Mouse (Mus musculus): Measurements from ENCODE around the gene Tecpr2.

Gene Tecpr2

GRCm38 (mm10) chr12:110937496-110937895 is 48.4 kb downstream of the Tecpr2 start:
- in situ Hi-C loops (cut with MboI; ENCODE audit: unreplicated experiment in 2 of 2): loop anchor here (5.0 kb wide), 1 partner anchor 55 kb away; no protein-coding TSS in a partner anchor

DNA sequence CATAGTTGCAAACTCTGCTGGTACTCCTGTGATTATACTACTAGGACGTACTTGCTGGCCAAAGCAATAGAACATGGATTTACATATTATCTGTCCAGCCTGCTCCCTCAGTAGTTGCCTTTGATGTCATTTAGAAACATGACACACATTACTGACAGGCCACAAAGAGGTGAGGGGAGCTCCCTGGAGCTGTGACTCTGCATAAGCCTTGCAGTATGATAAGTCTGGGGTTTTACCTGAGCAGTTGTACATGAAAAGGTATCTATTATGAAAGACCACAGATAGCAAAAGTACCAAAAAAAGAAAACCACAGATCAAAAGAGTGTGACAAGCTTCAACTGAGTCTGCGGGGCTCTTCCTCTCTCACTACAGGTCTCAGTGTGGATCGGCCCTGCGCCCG is 50.3 kb downstream of the Tecpr2 start:
- in situ Hi-C loops (cut with MboI; ENCODE audit: unreplicated experiment in 2 of 2): loop anchor here (5.0 kb wide), 1 partner anchor 53 kb away; no protein-coding TSS in a partner anchor

- in situ Hi-C loops (cut with MboI; ENCODE audit: unreplicated experiment in 2 of 2): no loop called here
These were observed 51.8 kb downstream of the Tecpr2 start for GRCm38 (mm10) chr12:110940869-110941268.

DNA sequence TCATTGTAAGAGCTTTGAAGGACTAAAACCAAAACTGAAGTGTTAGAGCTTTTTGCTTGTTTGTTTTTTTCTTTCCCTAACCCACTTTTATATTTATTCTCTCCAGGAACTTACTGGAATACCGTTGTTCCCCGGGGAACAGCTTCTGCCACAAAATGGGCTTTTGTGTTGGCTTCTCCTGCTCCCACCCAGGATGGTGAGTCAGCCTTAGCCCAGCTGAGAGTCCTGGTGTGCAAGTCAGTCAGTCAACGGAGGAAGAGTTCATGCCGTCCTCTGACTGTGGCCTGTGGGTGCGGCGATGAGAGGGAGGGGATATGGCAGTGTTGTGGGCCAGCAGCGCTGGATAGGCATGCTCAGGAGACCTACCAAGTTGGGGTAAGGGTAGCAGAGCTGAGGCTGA is 57.2 kb downstream of the Tecpr2 start:
- in situ Hi-C loops (cut with MboI; ENCODE audit: unreplicated experiment in 2 of 2): no loop called here

DNA sequence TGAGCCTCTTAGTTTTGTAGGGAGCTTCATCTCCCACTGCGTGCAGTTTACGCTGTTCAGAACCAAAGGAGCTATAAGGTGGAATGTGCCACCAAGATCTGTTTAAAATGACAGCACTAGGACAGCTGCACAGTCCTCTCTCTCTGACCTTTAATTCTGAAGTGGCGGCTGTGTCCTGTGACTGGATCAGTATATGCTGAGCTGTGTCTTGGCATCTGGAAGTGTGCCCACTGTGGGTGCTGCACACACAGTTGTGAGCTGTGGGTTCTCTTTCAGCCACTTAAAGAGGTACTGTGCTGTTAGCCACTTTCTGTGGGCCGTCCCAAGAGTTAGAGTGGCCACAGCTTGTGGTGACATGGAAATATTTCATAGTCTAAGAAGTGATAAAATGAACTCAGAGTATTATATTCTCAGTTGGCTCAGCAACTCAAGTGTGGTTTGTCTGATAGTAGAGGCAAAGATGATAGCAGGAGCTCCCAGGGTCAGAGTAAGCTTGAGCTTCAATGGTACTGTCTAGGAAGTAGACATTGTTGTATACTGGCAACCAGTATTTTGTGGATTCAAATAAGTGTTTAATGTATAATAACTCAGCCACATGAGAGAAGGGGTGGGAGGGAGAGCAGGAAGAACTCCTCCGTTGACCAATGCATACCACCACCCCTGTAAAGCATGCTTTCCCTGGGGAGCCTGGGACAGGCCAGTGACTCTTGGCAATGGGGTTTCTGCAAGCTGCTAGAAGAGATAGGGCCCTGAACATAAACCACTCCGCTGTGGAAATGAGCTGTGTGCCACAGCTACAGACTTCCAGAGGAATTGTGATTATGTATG is 59.2 kb downstream of the Tecpr2 start:
- in situ Hi-C loops (cut with MboI; ENCODE audit: unreplicated experiment in 2 of 2): no loop called here

GRCm38 (mm10) chr12:110948910-110949201 is 59.8 kb downstream of the Tecpr2 start:
- in situ Hi-C loops (cut with MboI; ENCODE audit: unreplicated experiment in 2 of 2): no loop called here

DNA sequence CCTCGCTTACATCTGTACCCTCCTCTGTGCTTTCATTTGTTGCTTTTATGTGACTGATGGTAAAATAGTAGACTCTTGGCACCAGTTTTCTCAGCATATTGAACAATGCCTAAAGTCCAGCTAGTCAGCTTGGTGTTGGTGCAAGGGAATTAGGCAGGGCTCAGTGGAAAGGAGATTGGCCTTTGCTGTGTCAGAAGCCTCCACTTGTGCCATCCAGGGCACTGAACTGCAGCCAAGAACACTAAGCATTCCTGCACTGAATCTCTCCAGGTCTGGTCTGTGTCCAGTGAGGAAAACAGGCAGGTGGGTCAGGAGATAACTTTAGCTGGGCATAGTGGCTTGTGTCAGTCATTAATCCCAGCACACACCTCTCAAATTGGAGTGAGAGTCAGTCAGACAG is 60.3 kb downstream of the Tecpr2 start:
- in situ Hi-C loops (cut with MboI; ENCODE audit: unreplicated experiment in 2 of 2): no loop called here

- in situ Hi-C loops (cut with MboI; ENCODE audit: unreplicated experiment in 2 of 2): no loop called here
These were observed 61.1 kb downstream of the Tecpr2 start for GRCm38 (mm10) chr12:110950151-110950550.

GRCm38 (mm10) chr12:110951236-110951635 is 62.2 kb downstream of the Tecpr2 start:
- in situ Hi-C loops (cut with MboI; ENCODE audit: unreplicated experiment in 2 of 2): no loop called here

DNA sequence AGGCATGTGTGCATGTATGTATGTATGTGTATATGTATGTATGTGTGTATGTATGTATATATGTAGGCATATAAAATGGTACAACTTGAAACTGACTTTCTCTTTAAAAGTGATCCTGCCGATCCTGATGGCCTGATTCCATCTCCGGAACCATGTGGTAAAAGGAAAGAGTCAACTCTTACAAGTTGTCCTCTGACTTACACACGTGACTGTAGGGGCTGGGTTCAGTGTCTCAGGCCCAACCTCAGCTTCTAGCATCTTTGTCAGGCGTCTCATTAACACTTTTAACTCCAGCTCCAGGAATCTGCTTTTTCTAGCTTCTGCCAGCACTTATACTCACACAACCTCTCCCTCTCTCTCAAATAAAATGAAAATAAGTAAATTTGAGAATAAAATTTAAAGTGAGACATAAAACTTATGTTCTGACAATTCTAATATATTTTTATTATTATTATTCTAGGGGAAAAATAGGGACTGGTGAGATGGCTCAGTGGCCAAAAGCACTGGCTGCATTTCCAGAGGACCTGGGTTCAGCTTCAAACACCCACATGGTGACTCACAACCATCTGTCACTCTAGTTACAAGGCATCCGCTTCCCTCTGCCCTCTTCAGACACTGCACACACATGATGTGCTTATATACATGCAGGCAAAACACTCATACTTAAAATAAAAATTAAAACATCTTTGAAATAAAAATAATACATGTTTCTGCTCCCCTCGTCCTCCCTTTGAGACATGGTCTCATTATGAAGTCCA is 63.7 kb downstream of the Tecpr2 start:
- in situ Hi-C loops (cut with MboI; ENCODE audit: unreplicated experiment in 2 of 2): no loop called here

DNA sequence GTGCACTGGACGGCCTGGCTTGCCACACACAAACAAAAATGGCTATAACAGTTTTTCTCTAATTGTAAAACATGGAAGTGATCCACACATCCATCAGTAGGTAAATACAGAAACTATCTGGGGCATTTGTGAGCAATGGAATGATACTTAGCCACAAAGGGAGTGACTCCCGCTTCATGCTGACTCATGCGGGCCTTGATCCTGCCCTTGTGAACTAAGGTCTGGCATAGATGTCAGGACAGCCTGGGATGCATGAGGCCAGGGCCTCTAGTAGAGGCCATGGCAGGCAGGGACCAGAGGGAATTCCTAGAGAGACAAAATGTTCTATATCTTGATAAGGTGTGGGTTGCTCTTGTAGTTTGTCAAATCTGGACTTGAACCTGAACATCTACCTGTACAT is 64.4 kb downstream of the Tecpr2 start:
- in situ Hi-C loops (cut with MboI; ENCODE audit: unreplicated experiment in 2 of 2): no loop called here

GRCm38 (mm10) chr12:110953900-110954299 is 64.8 kb downstream of the Tecpr2 start:
- in situ Hi-C loops (cut with MboI; ENCODE audit: unreplicated experiment in 2 of 2): no loop called here

- in situ Hi-C loops (cut with MboI; ENCODE audit: unreplicated experiment in 2 of 2): no loop called here
These were observed 65.4 kb downstream of the Tecpr2 start for GRCm38 (mm10) chr12:110954351-110954991.

DNA sequence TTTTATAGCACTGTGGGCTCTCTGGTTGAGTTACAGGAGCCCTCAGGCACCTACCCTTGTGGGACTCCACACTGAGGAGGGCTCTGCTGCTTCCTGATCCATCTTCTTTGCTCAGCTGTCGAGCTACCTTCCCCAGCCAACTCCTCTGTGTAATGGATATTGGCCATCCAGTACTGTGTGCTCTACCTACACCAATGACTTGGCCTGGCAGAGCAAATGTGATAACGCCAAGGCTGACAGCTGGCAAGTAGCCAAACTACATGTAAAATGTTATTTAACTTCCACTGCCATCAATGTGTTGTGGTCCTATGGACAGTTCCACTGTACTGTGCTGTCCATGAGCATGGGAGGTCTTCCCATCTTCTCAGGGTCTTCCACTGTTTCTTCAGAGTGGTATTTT is 72.9 kb downstream of the Tecpr2 start:
- in situ Hi-C loops (cut with MboI; ENCODE audit: unreplicated experiment in 2 of 2): no loop called here

DNA sequence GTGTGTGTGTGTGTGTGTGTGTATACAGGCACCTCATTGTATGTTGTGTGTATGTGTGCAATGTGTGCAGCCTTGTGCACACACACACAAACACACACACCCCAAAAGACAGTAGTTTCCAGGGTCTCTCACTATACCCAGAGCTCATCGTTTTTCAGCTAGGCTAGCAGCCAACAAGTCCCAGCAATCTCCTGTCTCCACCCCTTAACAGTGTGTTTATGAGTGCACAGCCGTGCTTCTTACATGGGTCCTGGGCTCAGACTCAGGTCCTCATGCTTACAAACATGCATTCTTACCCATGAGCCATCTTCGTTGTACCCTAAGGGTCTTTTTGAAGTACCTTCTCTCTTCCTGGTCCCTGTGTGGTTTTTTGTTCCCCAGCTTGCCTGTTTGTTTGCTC is 76.4 kb downstream of the Tecpr2 start:
- in situ Hi-C loops (cut with MboI; ENCODE audit: unreplicated experiment in 2 of 2): no loop called here

DNA sequence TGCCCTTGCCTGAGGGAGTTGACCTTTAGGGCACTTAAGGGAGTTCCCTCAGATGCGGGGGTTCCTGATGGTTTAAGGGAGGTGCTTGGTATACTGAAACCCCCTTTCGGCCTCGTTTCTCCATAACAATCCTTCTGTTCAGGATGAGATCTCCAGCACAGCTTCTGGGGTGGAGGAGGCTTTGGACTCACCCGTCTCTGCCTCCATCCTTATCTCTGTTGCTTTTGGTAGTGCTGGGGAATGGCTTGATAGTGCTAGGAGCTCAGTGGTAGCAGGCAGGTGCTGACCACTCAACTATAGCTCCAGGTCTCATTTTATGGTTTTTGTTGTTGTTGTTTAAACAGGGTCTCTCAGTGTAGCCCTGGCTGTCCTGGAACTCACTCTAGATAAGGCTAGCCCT is 77.0 kb downstream of the Tecpr2 start:
- in situ Hi-C loops (cut with MboI; ENCODE audit: unreplicated experiment in 2 of 2): no loop called here

DNA sequence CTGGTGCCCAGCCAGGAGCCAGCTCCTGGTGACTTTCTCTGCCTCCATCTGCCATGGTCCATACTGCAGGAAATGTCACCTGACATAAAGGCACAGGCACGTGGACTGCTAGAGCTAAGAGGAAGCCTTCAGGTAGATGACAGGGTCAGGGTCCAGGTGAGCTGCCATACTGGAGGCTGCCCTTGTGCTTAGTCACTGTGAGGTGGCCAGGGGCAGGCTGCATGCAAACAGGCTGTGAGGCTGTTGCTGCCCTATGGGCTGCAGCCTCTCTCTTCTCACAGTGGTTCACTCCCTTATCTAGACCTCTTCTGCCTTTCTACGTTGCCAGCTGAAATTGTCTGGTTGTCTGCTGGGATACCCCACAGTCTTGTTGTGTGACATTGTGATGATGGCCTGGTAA is 78.1 kb downstream of the Tecpr2 start:
- in situ Hi-C loops (cut with MboI; ENCODE audit: unreplicated experiment in 2 of 2): no loop called here

GRCm38 (mm10) chr12:110970408-110970807 is 81.3 kb downstream of the Tecpr2 start:
- in situ Hi-C loops (cut with MboI; ENCODE audit: unreplicated experiment in 2 of 2): no loop called here

GRCm38 (mm10) chr12:110971972-110972371 is 82.9 kb downstream of the Tecpr2 start:
- in situ Hi-C loops (cut with MboI; ENCODE audit: unreplicated experiment in 2 of 2): no loop called here

GRCm38 (mm10) chr12:110973829-110974228 is 84.8 kb downstream of the Tecpr2 start:
- in situ Hi-C loops (cut with MboI; ENCODE audit: unreplicated experiment in 2 of 2): no loop called here

- in situ Hi-C loops (cut with MboI; ENCODE audit: unreplicated experiment in 2 of 2): no loop called here
These were observed 85.2 kb downstream of the Tecpr2 start for GRCm38 (mm10) chr12:110974295-110974694.

- in situ Hi-C loops (cut with MboI; ENCODE audit: unreplicated experiment in 2 of 2): no loop called here
These were observed 85.7 kb downstream of the Tecpr2 start for GRCm38 (mm10) chr12:110974726-110975125.

Measured in v-Abl transformed pro-B cells (cell line).